Mouse (Mus musculus) heart, adult 8-10 months (tissue): ENCODE data around the gene Actr1a. TPM values are rescaled to one million over a fixed set of nuclear protein-coding genes. Genes with fewer than 3 reads are reported as not detected.

Experiments used
- DNase-seq: peaks from one replicate; pipeline ENCODE4 v3.0.0; 2022; ENCODE audit warnings: low spot score
- total RNA-seq, 4 experiments: library from RNA; stranded (reverse); gene quantifications; 2 replicates each; pipeline ENCODE4 v1.2.4; 2022

Gene Actr1a
- total RNA-seq, result 10 to 100 TPM; 86.7 to 93.0 (median 89.0) TPM

DNA sequence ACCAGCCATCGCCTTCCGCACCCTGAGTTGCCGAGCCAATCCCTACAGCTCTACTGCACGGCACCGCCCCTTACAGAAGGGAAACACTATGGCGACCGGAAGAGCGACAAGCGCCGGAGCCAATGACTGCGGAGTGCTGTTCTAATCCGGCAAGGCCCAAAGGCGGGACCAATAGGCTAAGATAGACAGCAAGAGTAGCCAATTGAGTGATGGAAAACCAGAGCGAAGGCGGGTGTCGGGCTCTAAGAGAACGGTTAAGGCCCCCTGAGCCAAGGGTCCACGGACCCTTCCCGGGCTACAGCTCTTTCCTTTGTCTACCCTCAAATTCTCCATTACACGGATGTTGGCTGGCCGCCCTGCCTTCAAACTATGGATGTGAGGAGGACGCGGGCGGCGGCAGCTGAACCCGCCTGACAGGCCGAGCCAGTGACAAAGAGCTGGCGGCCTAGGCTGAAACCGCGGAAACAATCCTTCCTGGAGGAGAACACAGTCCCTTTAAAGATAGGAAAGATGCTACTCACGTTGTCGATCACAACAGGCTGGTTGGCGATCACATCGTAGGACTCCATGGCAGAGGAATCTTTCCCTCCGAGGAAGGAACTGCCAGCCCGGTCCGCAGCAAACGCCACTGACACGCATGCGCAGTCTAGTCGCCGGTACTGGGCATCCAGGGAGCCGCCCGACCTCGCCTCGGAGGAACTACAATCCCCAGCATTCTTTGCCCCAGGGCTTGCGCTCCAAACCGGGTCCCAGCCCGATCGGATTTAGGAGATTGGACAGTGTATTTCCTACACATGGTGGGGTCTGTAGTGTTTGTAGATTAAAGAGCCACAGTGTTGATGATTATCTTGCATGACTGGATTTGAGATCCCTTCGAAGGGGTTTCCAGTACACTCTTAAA lies at the start of gene Actr1a:
TSS of gene Actr1a (minus strand) at position 640 of the 901 bp plus-strand sequence.
- peak; percentile 99 for DNase-seq

DNA sequence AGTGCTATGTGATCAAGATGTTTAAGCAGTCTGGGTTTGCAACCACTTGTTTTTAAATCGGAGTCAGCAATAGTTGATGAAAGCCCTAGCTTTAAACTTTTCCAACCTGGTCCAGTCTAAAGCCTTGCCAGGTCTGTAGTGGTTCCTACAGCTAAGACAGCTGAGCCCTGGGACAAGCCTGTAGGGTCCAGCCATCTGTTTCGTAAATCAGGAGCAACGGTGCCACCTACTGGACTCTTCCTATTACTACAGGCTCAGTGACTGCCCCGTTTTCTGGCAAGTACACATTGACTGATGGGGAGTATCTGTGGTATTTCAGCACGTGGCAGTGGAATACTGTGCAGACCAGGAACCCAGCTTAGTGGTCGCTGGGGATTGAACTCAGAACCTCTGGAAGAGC lies 48.7 kb upstream of the Actr1a start:
- peak; percentile 84 for DNase-seq

DNA sequence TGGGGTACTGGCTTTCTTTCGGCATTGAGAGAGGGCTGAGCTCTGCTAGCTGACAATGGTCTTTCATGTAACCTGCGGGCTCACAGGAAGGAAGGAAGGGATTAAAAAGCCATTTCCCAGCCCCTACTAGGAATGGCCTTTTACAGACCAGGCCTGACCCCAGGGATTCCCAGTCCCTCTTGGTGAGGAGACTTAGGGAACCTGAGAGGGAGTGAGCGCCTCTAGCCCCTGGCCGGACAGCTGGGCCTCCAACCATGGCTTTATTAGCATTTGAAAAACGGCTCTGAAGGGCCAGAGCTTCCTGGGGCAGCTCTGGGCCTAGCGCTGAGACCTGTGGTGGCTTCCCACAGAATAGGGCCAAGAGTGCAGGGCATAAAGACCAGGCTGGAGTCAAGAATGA lies 48.0 kb upstream of the Actr1a start:
- DNase-seq, result no peak

DNA sequence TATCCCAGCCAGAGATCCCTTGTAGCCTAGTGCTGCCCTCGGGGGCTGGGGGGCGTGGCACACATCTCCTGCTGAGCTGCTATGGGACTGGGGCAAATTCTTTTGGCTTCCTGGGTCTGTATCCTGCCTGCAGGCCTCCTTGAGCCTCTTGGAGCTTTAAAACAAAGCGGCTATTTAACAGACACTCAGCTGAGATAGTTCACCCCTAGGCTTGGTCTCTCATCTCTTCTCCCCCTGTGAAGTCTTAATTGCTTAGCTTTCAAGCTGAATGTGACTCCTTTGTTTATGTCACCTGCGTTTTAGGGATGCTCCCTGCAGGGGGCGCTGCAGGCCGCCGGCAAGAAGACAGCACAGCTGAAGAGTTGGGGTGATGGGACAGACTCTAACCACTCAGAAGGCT lies 39.9 kb upstream of the Actr1a start:
- no peak for DNase-seq

DNA sequence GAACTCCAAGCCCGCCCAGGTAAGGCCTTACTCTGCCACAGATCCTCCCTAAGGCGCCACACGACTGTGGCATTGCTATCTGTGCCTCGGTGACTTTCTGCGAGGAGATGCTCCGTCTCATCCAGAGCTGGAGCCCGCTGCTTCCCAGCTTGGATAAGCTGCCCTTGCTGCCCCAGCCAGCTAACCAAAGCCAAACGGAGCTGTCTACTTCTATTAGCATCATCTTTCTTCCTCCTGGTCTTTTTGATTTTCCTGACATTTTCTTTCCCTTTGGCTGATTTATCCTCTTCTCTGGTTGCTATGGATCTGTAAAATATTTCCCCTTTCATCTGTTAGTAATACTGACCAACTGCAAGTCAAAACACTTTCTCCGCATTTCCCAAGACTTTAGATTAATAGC lies 39.0 kb upstream of the Actr1a start:
- no peak for DNase-seq

DNA sequence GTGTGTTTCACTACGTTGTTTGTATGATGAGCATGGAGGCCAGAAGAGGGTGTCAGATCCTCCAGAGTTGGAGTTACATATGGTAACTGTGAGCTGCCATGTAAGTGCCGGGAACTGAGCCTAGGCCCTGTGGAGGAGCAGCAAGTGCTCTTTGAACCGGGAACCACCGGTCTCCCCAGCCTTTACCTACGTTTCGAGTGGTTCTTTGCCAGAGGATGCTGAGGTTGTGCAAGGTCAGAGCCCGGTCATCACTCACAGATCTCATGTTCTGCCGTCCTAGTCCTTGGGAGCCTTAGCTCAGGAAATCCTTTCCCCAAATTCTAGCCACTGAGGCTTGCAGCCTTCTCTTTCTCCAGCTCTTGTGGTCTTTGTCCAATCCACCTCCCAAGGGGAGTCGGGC lies 38.6 kb upstream of the Actr1a start:
- DNase-seq, result no peak

DNA sequence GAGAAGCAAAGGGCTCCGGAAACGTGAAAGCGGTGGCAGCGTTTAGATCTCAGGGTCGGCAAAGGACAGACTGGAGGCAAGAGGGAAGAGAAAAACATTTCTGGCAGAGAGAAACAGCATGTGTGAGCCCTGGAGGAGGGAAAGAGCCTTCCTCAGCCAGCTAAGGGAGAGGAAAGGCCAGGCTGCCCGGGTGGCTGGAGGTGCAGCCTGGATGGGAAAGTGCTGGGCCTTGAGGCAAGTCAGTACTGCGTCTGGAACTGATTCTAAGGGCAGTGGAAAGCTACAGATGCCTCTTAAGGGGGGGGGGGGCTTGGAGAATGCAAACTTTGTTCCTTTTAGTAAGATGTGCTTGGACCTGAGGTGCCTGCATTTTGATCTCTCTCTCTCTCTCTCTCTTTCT lies 38.2 kb upstream of the Actr1a start:
- no peak for DNase-seq

DNA sequence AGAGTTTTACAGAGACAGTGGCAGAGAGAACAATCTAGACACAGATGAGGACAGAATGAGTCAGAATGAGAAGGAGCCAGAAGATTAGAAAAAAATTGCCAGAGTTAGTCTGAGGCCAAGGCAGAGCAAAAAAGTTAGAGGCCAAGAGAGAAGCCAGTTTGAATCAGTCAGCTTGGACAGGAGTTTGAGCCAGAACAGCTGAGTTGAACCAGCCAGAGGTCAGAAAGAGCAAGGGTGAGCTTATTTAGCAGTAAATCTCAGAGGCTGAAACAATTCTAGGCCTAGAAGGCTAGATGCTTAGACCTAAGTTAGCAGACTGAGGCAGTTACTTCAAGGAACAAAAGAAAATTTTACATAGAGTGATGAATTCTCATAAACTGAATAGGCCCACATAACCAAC lies 33.7 kb upstream of the Actr1a start:
- DNase-seq, result no peak

DNA sequence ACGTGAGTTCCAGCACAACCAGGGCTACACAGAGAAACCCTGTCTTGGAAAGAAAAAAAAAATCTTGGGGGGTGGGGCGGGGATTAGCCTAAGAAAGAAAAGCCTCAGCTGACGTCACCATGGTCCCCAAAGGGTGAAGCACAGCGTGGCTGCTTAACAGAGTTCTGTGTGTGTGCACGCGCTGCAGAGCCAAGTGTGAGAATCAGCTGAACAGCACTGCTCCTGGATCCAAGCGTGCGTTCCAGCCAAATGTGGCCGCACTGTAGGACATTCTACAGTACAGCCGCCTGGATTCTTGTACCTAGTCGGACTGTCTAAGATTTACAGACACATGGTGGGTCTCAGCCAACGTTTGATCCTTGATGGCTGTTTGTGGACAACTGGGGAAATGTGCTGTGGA lies 30.9 kb upstream of the Actr1a start:
- no peak for DNase-seq

DNA sequence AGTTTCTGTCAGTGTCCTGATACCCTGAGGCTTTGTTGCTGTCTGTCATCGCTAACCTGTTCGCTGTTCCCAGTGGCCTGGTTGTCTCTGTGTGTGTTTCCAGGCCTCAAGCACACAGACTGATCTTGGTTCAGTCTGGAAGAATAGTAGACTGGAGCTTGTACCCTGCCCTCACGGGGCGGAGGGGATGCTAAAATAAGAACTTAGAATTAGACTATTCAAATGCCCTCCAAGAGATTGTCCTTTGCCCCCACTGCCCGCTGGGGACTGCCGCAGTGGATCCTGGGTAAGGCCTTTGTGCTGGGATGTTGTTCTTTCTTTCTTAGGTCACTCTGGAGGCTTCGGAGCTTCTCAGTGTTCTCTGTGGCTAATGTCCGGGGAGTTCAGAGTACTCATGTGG lies 29.7 kb upstream of the Actr1a start:
- no peak for DNase-seq

DNA sequence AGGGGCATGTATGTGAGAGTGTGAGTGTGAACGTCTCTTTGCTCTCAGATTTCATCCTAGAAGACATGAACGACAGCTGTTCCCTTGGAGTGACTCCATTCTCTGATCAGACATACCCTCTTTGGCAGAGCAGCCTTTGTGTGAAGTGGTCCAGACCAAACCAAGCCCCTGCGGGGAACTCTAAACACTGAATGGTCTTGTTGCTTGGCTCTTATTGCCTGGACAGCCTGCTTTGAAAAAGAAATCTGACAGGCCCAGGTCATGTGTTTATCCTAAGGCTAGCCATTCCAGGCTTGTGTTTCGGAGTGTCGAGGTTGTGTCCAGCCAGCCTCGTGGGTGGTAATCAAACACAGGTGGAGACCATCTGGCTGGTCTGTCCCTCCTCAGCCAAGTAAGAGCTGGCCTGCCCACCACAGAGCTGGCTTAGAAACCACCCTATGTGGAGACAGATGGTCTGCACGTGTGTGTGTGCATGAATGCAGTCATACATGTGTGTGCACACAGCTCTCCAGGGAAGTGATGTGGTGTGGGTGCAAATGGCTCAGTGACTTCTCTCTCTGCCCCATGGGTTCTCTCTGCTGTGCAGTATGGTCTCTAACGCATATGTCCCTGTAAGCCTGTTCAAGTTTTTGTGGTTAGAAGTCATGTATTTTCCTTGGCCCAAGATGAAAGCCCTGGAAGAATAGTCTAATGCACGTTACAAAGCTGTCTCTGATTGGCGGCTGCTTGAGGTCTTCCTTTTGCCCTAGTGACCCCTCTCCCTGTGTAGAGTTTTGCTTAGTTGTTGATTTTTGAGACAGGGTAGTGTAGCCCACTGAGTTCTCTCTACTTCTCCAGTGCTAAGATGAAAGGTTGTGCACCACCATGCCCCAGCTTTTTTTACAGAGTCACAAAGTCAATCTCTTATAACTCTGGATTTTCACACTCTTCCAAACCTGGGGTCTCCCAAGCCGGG lies 27.1 kb upstream of the Actr1a start:
- no peak for DNase-seq

DNA sequence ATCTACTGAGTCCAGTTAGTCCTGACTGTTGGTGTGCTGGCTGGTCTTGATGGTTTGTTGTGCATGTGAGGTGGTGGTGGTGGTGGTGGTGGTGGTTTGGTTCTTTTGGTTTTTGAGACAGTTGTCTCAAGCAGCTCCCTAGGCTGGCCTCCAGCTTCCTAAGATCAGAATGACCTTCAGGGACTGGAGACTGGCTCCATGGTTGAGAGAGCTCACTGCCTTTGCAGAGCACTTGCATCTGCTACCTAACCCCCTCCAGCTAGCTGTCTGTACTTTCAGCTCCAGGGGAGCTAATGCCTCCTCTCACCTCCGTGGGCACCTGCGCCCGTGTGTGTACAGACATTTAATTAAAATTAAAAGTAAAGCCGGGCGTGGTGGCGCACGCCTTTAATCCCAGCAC lies 24.9 kb upstream of the Actr1a start:
- no peak for DNase-seq

DNA sequence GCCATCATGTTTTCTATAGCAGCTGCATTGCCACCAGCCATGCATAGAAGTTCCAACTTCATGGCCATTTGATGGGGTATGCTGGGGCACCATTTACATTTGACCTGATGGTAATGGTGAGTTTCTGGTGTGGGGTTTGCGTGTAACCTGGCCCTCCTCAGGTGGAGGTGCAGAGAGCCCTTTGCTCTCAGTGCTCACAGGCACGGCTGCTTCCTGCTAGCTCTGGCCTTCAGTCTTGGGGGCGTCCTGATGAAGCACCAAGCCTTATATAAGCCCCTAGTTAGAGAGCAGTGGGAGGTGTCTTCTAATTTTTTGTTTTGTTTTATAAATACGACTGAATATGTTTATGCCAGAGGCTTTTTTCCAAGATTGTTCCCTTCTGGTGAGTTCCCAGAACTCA lies 22.5 kb upstream of the Actr1a start:
- DNase-seq, result no peak

DNA sequence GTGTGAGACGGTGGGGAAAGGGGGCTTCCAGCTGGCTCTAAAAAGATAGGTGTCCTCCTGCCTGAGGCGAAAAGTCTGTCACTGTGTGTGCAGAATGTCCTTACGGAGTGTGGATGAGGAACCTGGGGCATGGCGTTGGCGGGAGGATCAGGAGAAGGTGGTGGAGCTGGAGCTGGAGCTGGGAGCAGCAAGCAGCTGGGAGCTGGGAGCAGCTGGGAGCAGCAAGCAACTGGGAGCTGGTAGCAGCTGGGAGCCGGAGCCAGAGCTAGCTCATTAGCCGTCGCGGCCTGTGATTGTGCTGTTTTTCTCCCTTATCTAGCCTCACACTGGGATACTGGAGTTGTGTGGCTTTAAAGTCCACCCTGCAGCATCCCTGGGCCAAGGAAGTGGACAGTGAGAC lies 20.7 kb upstream of the Actr1a start:
- DNase-seq, result no peak

DNA sequence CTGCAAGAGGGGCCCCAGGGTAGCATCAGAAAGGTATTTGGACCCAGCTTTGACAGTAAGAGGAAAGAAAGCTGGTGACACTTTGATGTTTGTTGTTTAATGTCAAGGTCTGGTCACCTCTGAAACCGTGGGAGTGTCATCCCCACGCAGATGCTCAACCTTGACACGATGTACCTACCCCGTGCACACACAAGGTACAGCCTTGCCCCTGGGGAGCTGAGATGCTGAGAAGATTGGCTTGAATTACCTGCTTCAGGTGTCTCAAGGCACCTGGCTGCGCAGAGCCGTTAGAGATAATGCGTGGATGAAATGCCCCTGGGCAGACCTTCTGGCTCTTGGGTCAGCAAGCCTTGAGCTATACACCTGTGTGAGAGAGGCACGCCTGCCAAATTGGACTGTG lies 18.9 kb upstream of the Actr1a start:
- no peak for DNase-seq

DNA sequence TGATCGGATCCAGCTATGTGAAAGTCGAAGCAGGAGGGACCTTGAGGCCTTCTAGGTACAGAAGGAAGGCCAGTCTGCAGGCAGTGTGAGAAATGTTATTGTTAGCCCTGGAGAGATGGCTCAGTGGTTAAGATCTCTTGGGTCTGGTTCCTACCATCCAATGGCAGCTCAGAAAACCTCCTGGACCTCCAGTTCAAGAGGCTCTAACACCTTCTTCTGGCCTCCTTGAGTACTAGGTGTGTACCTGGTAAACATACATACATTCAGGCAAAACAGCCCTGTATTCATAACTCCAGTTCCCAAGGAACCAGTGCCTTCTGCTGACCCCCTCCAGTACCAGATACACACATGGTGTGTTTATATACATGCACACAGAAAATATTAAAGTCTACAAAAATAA lies 18.4 kb upstream of the Actr1a start:
- no peak for DNase-seq

DNA sequence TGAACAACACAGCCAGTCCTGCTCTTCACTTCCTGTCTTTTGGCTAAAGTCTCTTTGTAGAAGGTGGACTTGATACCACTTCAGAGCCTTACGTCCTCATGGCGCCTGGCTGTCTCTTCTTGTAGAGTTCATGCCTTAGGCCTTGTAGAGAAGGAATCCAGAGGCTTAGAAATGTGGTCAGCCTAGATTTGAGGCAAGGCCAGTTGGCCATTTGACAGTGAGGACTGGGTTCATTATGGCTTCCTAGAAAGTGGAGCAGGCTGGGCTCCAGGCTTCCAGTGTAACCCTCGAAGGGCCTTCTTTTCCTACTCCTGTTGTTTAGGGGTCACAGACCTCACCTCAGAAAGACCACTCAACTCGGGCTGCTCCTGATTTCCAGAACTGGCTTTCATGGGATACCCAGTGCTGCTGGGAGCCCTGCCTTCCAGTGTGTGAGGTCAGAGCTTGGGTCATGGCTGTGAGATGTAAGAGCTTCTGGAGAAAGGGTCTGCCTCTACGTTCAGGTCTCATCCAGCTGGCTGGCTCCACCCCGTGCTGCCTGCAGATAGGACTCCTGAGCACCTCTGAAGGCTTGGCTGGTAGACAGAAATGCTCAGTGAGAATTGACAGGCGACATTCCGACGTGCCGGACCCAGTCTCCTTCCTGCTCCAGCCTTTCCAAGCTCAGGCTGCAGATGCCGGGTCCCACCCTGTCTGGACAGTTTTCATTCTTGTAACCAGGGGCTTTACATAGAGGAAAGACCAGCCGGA lies 16.7 kb upstream of the Actr1a start:
- no peak for DNase-seq

DNA sequence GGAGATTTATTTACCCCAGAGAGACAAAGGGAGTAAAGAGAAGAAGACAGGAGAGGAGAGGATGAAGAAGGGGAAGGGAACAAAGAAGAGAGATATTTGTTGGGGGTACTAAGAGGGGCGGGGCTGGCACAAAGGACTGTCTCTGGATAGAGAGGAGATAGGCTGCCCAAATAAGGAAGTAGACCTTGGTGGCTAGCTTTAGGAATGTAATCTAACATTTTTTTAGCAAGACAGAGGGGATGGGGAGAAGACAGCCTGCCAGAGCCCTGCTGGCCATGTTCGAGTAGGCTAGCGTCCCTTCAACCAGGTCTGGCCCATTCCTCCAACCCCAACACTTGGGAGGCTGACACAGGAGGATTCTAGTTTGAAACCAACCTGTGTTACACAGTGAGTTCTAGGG lies 14.0 kb upstream of the Actr1a start:
- DNase-seq, result no peak

DNA sequence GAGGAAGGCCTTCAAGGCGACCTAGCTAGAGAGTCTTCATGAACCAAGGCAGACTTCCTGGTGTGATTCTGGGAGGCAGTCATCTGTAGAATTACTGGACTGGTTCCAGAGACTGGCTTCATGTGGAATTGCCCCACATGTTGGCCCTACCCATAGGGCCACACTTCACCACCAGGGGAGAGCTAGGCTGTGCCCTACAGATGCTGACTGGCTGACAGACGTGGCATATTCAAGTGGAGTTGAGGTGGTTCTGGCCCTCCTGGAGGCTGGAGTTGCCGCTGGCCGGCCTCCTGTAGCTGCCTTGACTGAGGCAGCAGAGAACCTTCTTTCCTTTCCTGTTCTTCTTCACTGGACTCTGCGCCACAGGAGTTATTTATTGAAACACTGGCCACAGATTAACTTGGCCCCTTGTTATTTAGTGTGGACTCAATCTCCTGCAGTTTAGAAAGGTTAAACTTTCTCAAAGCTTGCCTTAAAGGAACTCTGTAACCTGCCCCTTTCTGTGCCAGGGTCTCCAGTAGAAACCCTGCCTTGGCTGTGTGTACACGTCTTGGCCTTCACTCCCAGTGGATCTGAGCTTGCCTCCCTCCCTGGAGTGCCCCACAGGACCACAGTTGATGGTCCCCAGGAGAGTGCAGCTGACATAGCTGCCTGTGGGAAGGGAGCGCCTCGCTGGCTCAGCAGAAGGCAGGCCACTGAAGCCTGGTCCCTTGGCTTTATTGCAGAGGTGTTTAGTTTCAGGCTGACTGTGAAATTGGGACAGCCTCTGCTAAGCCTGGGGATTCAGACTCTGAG lies 11.2 kb upstream of the Actr1a start:
- no peak for DNase-seq

DNA sequence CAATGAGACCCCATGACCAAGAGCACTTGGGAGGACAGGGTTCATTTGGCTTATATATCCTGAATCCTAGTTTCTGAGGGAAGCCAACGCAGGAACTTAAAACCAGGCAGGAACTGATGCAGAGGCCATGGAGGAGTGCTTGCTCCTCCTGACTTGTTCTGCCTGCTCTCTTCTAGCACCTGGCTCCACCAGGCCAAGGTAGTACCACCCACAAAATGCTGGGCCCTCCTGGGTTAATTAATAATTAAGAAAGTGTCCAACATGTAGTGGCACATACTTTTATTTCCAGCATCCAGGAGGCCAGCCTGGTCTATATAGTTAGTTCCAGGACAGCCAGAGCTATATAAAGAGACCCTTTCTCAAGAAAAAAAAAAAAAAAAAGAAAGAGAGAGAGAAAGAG lies 8.5 kb upstream of the Actr1a start:
- no peak for DNase-seq

DNA sequence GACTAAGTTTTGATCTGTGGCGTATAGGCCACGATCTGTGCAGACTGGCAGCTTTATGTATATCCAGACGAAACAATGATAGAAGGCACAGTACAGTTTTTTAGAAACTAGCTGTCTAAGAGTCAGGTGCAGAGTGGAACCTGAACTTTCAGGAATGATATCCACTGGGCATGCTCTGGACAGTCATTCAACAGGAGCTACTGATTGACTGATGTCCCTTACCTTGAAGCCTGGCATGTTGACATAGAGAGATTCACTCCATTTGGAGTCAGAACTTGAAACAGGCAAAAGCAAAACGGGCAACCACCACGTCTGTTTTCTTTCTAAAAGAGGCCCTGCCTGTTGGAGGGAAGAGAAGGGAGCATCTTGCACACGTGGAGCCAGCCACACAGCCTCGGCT lies 5.0 kb upstream of the Actr1a start:
- no peak for DNase-seq
